Mouse (Mus musculus) bone marrow macrophage, adult 2 months (primary cell): Measurements from ENCODE around the gene Sufu.

Source experiments
- CTCF ChIP-seq: IDR thresholded peaks from 2 replicates; pipeline ENCODE4 v1.5.1; 2012; ENCODE audit warnings: low read depth, mild to moderate bottlenecking, low read length, moderate library complexity
- POLR2A ChIP-seq: IDR thresholded peaks from 2 replicates; pipeline ENCODE4 v1.6.1; 2012; ENCODE audit warnings: mild to moderate bottlenecking, low read depth, low read length, borderline replicate concordance

- TF ChIP-seq CTCF (no peak), POLR2A (no peak)
Measured at GRCm38 (mm10) chr19:46528529-46529213, 132.0 kb downstream of the Sufu start.
